Mouse (Mus musculus): ENCODE data around the gene Mbd3. TPM values are rescaled to one million over a fixed set of nuclear protein-coding genes. Genes with fewer than 3 reads are reported as not detected.
A peak's percentile ranks its signal among the peaks of the same experiment; 100 is the strongest.

Gene Mbd3
- polyA plus RNA-seq, 1 experiment from 2014 or later = 87.4 TPM

DNA sequence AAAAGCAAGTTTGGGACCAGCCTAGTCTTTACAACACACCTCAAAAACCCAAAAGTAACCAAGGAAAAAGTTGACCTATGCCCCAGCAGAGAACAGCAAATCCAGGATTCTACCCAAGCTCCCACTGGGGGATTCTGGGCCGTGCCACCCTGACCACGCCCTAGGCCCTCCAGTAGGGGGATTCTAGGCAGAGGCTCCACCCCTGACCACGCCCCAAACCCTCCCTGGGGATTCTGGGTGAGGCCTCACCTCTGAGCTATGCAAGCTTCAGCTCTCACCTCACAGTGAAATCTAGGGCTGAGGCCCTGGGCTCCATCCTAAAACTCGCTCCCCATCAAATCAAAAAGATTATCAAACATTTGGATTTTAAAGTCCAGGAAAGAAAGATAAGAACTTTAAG, 24.2 kb upstream of the Mbd3 start:
- H3K4me2 ChIP-seq = peak overlapping the region; percentile 80
- WGBS (ENCODE audit: insufficient replicate concordance) = 15% methylated on average over 4 of the region's 4 CpGs
- DNase-seq = peak; percentile 90

DNA sequence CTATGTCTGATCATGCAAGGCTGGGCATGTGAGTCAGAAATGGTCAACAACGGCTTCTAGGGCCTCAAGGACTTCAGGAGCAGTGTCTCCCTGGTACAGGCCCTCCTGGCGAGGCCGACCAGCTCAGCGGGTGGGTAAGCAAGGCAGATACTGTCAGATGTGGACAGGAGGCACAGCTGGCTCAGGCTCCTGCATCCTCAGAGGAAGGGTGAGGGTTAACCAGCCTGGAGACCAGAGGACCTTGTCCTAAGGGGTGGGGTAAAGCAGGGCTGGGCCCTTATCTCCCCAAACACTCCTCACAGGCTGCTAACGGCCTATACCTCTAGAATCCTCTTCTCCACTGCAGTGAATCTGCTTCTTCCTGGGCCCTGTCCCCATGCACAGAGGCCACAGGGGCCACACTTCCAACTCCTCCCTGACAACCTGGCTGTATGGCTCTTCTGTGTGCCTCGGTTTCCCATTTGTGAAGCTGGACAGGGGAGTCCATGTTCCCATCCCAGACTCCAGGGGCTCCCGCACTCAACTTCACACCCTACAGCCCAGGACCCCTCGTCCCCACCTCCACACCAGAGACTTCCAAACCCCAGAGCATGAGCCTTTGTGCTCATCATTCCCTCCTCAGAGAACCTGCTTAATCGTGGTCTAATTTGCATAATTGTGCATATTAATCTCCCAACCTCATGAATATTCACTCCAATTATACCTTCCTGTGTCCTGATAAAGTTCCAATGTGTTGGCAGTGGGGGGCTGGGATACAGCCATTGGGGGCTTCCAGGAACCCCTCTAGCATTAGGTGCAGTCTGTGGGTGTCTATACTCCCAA, 22.5 kb upstream of the Mbd3 start:
- DNase-seq = peak; percentile 84
- peak overlapping the region; percentile 54 for H3K4me3 ChIP-seq (replicated peaks)

More for the DNA sequence above, 24.2 kb upstream of the Mbd3 start:
- Histone ChIP-seq H3K4me1 (replicated peaks) (peaks cover 66% of the 10 kb centered on the region), H3K36me3 (peaks cover 83% of the 10 kb centered on the region), H3K27ac (peak overlapping the region; percentile 100), H3K9ac (peak overlapping the region; percentile 81), H3K9me3 (replicated peaks) (peaks cover 6% of the 10 kb centered on the region; the same call in 1 of the 2 replicates), H3K27me3 (no peaks in the 10 kb centered on the region), H3K4me3 (replicated peaks) (peak overlapping the region; percentile 10)
- peak; percentile 72 for ATAC-seq (ENCODE audit: low read depth)

DNA sequence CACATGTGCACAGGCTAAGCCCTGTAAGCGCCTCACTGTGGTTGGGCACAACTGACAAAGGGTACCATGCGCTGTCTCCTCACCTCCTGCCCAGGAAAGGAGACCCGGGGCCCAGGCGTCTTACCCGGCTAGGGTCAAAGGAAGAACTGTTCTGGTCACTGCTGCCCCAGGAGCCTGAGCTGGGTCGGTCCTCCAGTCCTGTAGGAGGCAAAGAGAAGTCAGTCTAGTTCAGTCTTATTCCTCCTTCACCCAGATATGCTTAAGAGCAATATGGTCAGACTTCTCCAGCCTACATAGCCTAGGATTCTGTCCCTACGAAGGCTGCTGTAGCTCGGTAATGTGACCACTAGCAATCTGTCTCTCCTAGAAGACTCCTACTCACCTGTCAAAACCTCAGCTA, 21.9 kb upstream of the Mbd3 start:
- Histone ChIP-seq H3K4me2 (peak overlapping the region; percentile 80), H3K27me3 (no peaks in the 10 kb centered on the region), H3K27ac (peak overlapping the region; percentile 100), H3K9ac (peak overlapping the region; percentile 81), H3K4me1 (replicated peaks) (peaks cover 74% of the 10 kb centered on the region), H3K9me3 (replicated peaks) (peaks cover 6% of the 10 kb centered on the region; the same call in 1 of the 2 replicates), H3K36me3 (peaks cover 83% of the 10 kb centered on the region), H3K4me3 (replicated peaks) (peak overlapping the region; percentile 54)
- ATAC-seq (ENCODE audit: low read depth) = no peak
- DNase-seq = no peak
- WGBS (ENCODE audit: insufficient replicate concordance) = 67% methylated on average over 8 of the region's 8 CpGs

More for the DNA sequence above, 22.5 kb upstream of the Mbd3 start:
- peak; percentile 96 for ATAC-seq (ENCODE audit: low read depth)
- peak overlapping the region; percentile 80 for H3K4me2 ChIP-seq
- peaks cover 74% of the 10 kb centered on the region for H3K4me1 ChIP-seq (replicated peaks)
- peak overlapping the region; percentile 81 for H3K9ac ChIP-seq
- H3K27me3 ChIP-seq = no peaks in the 10 kb centered on the region
- H3K9me3 ChIP-seq (replicated peaks) = peaks cover 6% of the 10 kb centered on the region; the same call in 1 of the 2 replicates
- H3K36me3 ChIP-seq = peaks cover 83% of the 10 kb centered on the region
- 26% methylated on average over 9 of the region's 9 CpGs for WGBS (ENCODE audit: insufficient replicate concordance)
- H3K27ac ChIP-seq = peak overlapping the region; percentile 100

DNA sequence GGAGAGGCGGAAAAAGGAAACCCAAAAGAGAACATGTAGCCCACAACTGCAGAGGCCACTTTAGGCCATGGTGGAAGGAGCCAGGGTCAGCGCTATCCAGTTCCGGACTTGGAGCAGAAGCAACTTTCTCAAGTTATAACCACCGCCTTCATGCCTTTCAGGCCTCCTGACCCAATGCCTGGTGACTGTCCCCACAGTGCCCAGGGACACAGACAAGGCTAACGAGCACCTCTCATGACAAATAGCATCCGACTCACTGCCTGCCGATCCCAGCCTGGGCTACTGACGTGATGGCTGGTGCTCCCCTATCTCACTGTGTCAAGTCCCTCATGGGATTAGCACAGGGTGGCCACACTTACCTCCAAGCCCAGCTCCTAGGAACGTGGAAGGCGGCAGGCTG, 21.4 kb upstream of the Mbd3 start:
- ATAC-seq (ENCODE audit: low read depth) (no peak), DNase-seq (no peak)
- H3K4me2 ChIP-seq = peak overlapping the region; percentile 80
- WGBS (ENCODE audit: insufficient replicate concordance) = 79% methylated on average over 10 of the region's 10 CpGs
- peaks cover 6% of the 10 kb centered on the region; the same call in 1 of the 2 replicates for H3K9me3 ChIP-seq (replicated peaks)
- peaks cover 83% of the 10 kb centered on the region for H3K36me3 ChIP-seq
- peak overlapping the region; percentile 100 for H3K27ac ChIP-seq
- H3K27me3 ChIP-seq = no peaks in the 10 kb centered on the region
- peak overlapping the region; percentile 81 for H3K9ac ChIP-seq
- peak overlapping the region; percentile 54 for H3K4me3 ChIP-seq (replicated peaks)
- peaks cover 74% of the 10 kb centered on the region for H3K4me1 ChIP-seq (replicated peaks)

DNA sequence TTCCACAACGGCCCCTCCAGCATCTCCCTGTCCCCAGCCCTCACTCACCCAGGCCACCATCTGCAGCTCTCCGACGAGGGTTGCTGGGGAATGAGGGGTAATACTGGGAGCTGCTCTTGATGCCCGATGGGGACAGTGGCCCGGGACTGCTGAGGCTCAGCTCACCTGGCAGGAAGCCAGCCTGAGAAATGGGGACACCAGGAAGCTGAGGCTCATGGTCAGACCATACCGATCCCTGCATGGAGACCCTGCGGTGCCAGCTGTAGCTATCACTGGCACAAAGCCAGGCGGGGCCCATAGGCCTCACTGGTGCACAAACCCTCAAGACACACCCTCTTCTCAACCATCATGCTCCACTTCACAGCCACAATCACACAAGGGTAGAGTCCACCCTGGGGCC, 20.1 kb upstream of the Mbd3 start:
- no peak for ATAC-seq (ENCODE audit: low read depth)
- Histone ChIP-seq H3K27ac (peak overlapping the region; percentile 100), H3K4me3 (replicated peaks) (peak overlapping the region; percentile 54), H3K9ac (peak overlapping the region; percentile 81), H3K4me1 (replicated peaks) (peaks cover 67% of the 10 kb centered on the region), H3K4me2 (peak overlapping the region; percentile 80), H3K36me3 (peaks cover 83% of the 10 kb centered on the region), H3K27me3 (no peaks in the 10 kb centered on the region), H3K9me3 (replicated peaks) (no peaks in the 10 kb centered on the region)
- 71% methylated on average over 8 of the region's 8 CpGs for WGBS (ENCODE audit: insufficient replicate concordance)
- no peak for DNase-seq

DNA sequence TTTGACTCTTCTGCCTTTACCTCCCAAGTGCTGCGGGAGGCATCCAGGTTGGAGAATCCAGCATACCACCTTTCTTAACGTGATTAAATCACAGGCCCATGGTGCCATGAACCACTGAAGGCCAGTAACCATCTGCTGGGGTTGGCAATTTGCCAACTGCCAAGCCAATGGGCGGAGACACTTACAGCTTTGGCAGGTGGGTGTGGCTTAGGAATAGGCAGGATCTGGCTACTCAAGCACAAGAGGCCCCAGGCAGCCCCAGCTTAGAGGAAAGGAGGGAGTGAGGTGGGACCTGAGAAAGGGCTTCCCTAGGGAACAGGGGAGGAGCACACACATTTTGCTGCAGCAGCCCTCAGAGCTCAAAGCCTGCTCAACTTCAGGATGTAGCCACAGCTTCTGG, 19.0 kb upstream of the Mbd3 start:
- peaks cover 89% of the 10 kb centered on the region for H3K36me3 ChIP-seq
- peak overlapping the region; percentile 100 for H3K27ac ChIP-seq
- 61% methylated on average over 3 of the region's 3 CpGs for WGBS (ENCODE audit: insufficient replicate concordance)
- peak; percentile 56 for DNase-seq
- peak overlapping the region; percentile 21; the same call in 1 of the 2 replicates for H3K4me3 ChIP-seq (replicated peaks)
- H3K9ac ChIP-seq = peak overlapping the region; percentile 81
- no peaks in the 10 kb centered on the region for H3K9me3 ChIP-seq (replicated peaks)
- H3K4me2 ChIP-seq = peak overlapping the region; percentile 80
- no peak for ATAC-seq (ENCODE audit: low read depth)
- H3K27me3 ChIP-seq = no peaks in the 10 kb centered on the region
- peaks cover 56% of the 10 kb centered on the region for H3K4me1 ChIP-seq (replicated peaks)

DNA sequence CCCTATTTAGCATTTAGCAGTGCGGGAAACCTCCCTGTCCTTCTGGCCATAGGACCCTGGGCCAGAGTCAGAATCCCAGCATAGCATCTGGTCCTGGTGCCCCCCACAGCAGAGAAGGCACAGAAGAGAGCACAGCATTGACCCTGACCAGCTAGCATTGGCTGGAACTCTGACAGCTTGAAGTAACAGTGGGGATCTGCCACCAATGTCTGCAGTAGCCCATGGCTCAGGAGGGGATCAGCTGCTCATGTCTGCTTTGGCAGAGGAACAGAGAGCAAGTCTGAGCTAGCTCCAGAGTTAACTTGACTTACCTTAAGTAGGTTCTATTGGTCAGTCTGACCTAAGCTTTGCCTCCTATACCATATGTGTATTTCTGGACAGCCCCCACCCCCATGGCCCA, 18.5 kb upstream of the Mbd3 start:
- H3K4me2 ChIP-seq = no peak overlapping the region
- no peak for ATAC-seq (ENCODE audit: low read depth)
- no peak for DNase-seq
- H3K27me3 ChIP-seq = no peaks in the 10 kb centered on the region
- H3K36me3 ChIP-seq = peaks cover 94% of the 10 kb centered on the region
- H3K27ac ChIP-seq = peak overlapping the region; percentile 100
- 92% methylated on average over 1 of the region's 1 CpGs for WGBS (ENCODE audit: insufficient replicate concordance)
- no peak overlapping the region for H3K4me3 ChIP-seq (replicated peaks)
- H3K4me1 ChIP-seq (replicated peaks) = peaks cover 51% of the 10 kb centered on the region
- H3K9me3 ChIP-seq (replicated peaks) = no peaks in the 10 kb centered on the region
- no peak overlapping the region for H3K9ac ChIP-seq

DNA sequence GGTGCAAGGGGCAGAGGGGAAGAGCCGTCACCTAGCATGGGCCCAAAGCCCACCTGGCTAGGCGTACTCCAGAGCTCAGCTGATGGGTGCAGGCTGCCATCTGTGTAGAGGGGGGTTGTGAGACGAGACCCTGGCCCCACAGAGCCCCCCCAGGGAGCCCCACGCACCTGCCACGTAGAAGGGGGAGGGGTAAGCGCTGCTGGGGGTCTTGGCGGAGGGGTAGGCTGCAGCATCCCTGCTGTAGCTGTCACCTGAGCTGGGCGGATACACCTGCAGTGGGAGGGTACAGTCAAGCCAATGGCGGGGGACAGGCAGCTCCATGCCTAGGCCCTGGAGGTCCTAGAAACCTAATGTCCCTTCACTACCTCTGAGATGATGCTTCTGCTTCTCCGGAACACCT, 18.0 kb upstream of the Mbd3 start:
- 95% methylated on average over 10 of the region's 10 CpGs for WGBS (ENCODE audit: insufficient replicate concordance)
- DNase-seq (no peak), ATAC-seq (ENCODE audit: low read depth) (no peak)
- H3K4me2 ChIP-seq = no peak overlapping the region
- no peaks in the 10 kb centered on the region for H3K9me3 ChIP-seq (replicated peaks)
- peaks cover 46% of the 10 kb centered on the region for H3K4me1 ChIP-seq (replicated peaks)
- no peak overlapping the region for H3K4me3 ChIP-seq (replicated peaks)
- H3K27ac ChIP-seq = 0 out of 2 replicates have a peak overlapping the region, but pooled peaks have one; percentile 21
- H3K36me3 ChIP-seq = peaks cover 99% of the 10 kb centered on the region
- H3K27me3 ChIP-seq = no peaks in the 10 kb centered on the region
- no peak overlapping the region for H3K9ac ChIP-seq

DNA sequence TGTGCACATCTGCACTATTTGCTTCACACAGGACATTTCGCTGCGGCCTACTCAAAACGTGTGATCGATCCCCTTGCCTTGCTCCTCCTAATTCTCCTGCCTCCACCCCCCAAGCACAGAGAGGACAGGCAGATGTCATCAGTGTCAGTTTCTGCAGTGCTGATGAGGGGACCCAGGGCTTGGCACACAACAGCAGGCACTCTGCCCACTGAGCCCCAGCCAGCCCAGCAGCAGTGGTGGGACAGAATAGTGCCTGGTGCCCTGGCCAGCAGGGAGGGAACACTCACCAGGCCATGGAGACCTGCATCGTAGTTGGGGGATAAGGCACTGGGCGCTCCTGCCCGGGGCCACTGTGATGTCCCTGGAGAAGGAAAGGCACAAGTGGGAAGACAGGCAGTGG, 16.2 kb upstream of the Mbd3 start:
- WGBS (ENCODE audit: insufficient replicate concordance) = 90% methylated on average over 7 of the region's 7 CpGs
- Histone ChIP-seq H3K27me3 (no peaks in the 10 kb centered on the region), H3K4me3 (replicated peaks) (no peak overlapping the region), H3K27ac (peak overlapping the region; percentile 24; the same call in 1 of the 2 replicates), H3K9me3 (replicated peaks) (no peaks in the 10 kb centered on the region), H3K4me1 (replicated peaks) (peaks cover 28% of the 10 kb centered on the region), H3K9ac (peak overlapping the region; percentile 29; the same call in 1 of the 2 replicates), H3K36me3 (peaks cover 100% of the 10 kb centered on the region), H3K4me2 (no peak overlapping the region)
- ATAC-seq (ENCODE audit: low read depth) (no peak), DNase-seq (no peak)

DNA sequence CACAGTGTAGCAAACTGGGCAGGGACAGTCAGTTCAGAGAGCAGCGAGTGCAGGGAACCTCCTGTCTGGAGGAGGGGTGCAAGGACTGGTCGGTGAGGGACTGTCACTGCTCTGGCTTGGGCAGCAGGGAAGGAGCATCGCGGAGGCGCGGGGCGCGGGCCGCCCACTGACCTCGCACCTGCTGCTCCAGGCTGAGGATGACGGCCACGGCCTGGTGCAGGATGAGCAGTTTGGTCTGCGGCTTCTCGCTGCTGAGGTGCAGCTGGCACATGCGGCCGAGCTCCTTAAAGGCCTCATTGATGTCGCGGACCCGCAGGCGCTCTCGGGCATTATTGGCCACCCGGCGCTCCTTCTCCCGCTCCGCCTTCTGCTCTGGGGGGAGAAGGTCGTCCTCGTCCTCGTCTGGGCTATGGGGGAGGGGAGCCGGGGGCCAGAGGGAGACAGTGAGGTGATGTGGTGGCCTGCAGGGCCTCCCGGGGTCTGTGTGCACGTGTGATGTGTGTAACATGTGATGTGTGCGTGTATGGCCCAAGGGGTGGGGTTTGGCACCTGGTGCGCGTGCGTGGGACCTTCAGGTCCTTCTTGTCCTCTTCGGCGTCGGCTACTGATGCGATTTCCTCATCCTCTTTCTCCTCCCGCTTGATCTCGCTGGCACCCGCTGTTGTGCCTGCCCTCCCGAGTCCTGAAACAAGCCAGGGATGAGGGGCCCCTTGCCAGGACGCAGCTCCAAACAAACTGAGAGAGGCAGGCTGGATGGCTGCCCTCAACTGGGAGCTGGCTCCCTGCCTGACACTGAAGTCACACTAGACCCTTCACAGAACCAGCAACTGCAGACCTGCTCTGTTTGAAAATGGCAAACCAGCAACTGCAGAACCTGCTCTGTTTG, 13.5 kb upstream of the Mbd3 start:
- no peak for ATAC-seq (ENCODE audit: low read depth)
- no peaks in the 10 kb centered on the region for H3K9me3 ChIP-seq (replicated peaks)
- peaks cover 92% of the 10 kb centered on the region for H3K36me3 ChIP-seq
- no peak overlapping the region for H3K4me3 ChIP-seq (replicated peaks)
- DNase-seq = no peak
- peaks cover 15% of the 10 kb centered on the region for H3K4me1 ChIP-seq (replicated peaks)
- no peak overlapping the region for H3K4me2 ChIP-seq
- H3K9ac ChIP-seq = no peak overlapping the region
- no peaks in the 10 kb centered on the region for H3K27me3 ChIP-seq
- 90% methylated on average over 44 of the region's 44 CpGs for WGBS (ENCODE audit: insufficient replicate concordance)
- H3K27ac ChIP-seq = no peak overlapping the region; the same call in 1 of the 2 replicates

DNA sequence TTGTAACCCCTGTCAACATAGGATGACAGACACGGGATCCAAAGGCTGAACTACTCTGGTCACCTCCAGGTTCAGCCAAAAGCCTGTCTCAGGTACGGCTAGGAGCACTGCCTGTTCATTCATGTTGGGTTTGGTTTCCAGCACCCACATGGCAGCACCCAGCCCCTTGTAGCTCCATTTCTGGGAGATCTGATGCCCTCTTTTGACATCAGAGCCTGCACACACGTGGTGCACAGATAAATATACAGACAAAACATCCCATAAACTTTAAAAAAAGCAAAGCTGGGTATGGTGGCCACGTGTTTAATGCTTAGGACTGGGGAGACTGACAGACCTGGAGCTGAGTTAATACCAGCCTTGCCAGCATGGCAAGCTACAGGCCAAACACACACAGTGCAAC, 8.6 kb upstream of the Mbd3 start:
- H3K27ac ChIP-seq = peak overlapping the region; percentile 91
- H3K9me3 ChIP-seq (replicated peaks) = no peaks in the 10 kb centered on the region
- peak overlapping the region; percentile 92 for H3K9ac ChIP-seq
- ATAC-seq (ENCODE audit: low read depth) (no peak), DNase-seq (no peak)
- H3K36me3 ChIP-seq = peaks cover 63% of the 10 kb centered on the region
- H3K4me1 ChIP-seq (replicated peaks) = peaks cover 53% of the 10 kb centered on the region
- H3K27me3 ChIP-seq = no peaks in the 10 kb centered on the region
- 31% methylated on average over 4 of the region's 4 CpGs for WGBS (ENCODE audit: insufficient replicate concordance)
- H3K4me2 ChIP-seq = peak overlapping the region; percentile 95
- H3K4me3 ChIP-seq (replicated peaks) = peak overlapping the region; percentile 96; the same call in 1 of the 2 replicates
